Mouse (Mus musculus) A20 (cell line): ENCODE measurements around the gene Heatr5b.
A peak's percentile ranks its signal among the peaks of the same experiment; 100 is the strongest.
"Not testable (repeated sequence)": the region's sequence is repeated elsewhere in the genome, so short reads cannot be mapped to it uniquely, and the experiment has no call there.

Experiments used
- DNase-seq: peaks from one replicate; pipeline ENCODE4 v3.0.0-alpha.2; 2011; ENCODE audit warnings: low read depth, low spot score

Heatr5b gene

GRCm38 (mm10) chr17:78834856-78835835, at the start of gene Heatr5b, which contains the start of gene Gpatch11:
Gene Heatr5b (minus strand): TSS chr17:78835364.
Gene Gpatch11 (plus strand): TSS chr17:78835567.
- DNase-seq: peak; percentile 98

DNA sequence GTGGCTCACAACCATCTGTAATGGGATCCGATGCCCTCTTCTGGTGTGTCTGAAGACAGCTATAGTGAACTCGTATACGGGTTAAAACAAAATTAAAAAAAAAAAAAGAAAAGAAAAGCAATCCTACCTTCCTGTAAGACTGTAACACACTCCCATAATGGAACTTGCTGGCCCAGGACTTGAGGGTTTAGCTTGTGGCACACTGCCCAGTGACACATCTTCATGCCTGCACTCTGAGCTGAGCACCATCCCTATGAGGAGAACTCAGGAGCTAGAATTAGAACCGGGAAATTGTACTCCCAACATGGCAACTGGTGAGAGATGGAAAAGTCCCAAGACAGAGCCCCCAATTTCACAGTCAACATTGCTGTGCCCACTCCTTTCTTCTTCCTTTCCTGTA, 48.1 kb upstream of the Heatr5b start:
- no peak for DNase-seq

DNA sequence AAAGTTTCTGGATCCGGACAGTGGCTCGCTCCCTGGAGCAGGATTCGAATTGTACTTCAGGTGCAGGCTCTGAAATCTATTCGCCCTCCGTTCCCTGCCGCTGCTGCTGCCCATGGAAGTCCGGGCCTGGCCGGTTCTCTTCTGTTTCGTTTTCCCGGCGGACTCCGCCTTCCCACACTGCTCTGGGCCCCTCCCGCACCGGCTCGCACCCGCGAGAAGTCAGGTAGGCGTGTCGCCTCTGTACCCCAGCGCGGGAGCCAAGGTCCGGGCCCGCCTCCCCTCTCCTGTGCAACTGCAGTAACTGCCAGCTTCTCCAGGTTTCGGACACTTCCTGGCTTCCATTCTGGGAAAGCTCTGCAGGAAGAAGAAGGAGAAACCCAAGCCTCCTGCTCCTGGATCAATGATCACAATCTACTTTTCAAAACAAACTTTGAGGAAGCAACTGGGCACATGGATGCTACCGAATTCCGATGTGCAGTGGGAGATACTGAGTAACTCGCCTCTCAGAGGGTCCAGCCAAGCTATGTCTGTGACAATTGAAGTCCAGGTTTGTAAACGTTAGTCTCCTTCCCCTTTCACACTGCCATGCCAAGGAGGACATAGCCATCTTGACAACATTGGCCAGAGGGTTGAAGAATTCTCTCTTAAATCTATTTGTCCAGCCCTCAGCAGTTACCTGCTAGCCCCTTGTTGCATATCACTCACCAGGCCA, 47.4 kb upstream of the Heatr5b start, which contains the start of gene Eif2ak2:
TSS of gene Eif2ak2 (minus strand) at position 173 of the 712 bp plus-strand sequence.
- DNase-seq: peak; percentile 79

- no peak for DNase-seq
These were observed 46.7 kb upstream of the Heatr5b start for GRCm38 (mm10) chr17:78881878-78882304.

- DNase-seq: no peak
These were observed 38.7 kb upstream of the Heatr5b start for GRCm38 (mm10) chr17:78873886-78874285.

DNA sequence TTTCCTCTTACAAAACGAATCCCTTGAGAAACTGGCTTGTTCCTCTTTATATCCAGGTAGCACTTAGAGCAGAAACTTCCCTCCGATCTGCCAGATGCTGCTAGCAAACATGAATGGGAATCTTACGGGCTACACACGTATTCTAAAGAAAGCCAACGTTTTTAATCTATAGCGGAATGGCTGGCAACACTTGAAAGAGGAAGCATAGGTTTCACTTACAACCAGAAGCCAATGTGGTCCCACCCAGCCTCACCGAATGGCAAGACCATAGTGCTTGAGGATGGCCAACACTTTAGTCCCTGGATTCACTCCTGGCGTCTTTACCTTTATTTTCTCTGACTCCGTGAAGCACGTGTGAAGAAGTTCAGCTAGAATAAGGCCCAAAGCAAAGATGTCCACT, 21.1 kb upstream of the Heatr5b start:
- DNase-seq: no peak

- DNase-seq: peak; percentile 49
These were observed 7.2 kb upstream of the Heatr5b start for GRCm38 (mm10) chr17:78842271-78842928.

GRCm38 (mm10) chr17:78836056-78836455, 892 bp upstream of the Heatr5b start:
- DNase-seq: peak; percentile 59

DNA sequence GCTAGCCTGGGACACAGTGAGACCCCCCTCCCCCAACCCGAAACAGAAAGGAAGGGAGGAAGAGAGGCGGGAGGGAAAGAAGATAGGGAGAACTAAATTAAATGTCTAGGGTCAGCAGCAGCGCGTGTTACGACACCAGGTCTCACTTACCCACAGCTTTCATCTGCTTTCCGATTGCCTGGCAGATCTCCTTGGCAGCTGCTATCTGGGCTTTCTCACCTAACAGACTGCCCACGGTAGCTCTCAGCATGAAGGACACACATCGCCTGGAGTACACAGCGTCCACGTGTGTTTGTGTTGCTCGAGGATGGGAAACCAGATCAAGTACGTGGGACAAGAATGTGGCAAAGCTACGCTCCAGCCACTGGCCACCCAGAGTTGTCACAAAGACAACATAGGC, 10.8 kb downstream of the Heatr5b start:
- DNase-seq: no peak

DNA sequence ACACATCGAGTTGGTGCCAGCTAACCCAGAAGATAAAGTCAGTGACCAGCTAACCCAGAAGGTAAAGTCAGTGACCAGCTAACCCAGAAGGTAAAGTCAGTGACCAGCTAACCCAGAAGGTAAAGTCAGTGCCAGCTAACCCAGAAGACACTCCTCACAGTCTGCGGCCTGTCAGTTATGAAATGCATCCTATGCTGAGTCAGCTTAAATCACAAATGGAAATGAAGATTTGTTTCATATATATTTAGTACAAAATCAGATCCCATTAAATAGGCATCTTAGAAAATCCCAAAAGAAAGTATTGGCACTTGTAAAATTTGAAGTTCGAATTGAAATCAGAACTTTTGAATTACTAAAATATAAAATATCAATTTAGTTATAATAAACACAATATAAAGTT, 25.6 kb downstream of the Heatr5b start:
- no peak for DNase-seq

DNA sequence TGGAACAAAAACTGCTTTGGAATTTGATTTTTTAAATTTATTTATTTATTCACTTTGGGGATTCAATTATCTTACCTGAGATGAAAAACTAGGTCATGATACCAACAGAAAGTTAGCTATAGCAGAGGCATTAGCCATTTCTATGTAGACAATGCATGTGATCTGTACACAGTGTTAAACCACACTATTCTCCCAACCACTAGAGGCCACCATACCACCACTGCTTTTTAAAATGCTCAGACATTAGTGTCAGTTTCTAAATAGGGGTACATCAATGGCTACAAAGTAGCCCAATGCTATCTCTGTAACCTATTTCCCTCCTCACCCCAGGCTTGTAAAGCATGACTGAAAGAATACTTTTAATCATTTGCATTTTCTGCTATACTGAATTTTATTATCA, 26.1 kb downstream of the Heatr5b start:
- peak; percentile 52 for DNase-seq

DNA sequence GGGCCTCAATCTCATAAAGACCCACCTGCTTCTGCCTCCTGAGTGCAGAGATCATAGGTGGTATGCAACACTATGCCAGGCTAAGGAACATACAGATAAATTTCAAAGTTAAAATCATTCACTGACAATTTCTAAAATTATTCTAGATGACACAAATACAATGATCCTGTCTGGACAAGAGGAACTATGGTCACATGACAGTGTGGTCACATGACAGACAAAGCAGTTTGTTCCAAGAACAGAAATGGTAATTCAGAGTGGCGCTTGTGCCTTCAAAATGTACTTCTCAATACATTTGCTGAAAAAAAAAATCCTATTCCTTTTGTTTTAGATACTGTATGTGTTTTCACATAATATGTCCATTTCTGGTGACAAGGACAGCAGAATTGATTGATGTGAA, 37.9 kb downstream of the Heatr5b start:
- no peak for DNase-seq

DNA sequence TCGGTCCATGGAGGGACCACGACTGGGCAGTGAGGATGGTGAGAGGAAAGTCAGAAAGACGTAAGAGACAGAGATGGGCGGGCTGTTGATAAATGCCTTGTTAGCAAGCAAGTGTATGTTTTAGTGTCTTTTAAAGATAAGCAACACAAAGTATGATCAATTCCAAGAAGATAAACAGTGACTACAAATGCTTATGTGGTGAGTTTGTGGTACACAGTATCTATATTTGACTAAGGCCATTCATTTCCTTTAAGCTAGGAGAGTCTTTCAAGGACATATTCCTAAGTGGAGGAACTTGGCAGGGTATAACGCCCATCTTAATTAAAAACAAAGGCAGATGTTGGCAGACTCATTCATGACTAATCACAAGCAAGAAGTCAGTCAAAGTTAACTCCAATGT, 40.8 kb downstream of the Heatr5b start:
- DNase-seq: no peak

DNA sequence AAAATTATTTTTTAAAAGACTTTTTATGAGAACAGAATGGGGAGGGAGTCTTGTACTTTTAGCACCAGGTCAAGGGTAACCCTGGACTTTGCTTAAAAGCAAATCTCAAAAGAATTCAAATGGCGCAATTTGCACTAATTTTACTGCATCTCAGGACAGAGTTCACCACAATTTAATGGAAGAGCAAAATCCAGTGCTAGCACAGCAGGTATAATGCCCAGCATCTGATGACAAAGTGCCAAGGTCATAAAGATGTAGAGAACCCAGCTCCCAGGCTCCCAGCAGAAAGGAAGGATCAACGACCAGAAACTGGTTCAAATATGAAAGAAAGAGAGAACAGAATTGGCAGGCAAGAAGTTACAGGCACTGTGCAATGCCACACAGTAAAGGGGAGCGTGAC, 43.0 kb downstream of the Heatr5b start:
- DNase-seq: no peak

DNA sequence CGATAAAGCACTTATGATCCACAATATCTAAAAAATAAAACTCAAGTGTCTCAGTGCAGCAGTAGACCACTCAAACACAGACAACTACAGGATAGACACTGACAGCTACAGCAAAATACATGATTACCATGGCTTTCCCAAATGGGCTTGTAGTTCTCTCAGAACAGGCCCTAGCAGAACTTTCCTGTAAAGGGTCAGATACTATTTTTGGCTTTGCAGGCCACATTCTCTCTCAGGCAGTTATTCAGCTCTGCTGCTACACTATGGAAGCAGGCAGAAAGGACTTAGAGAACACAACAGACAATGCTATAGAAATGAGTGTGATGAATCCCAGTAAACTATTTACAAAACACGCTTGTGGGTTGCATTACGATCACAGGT, 43.5 kb downstream of the Heatr5b start:
- DNase-seq: no peak

GRCm38 (mm10) chr17:78791068-78791689, 44.0 kb downstream of the Heatr5b start:
- DNase-seq: no peak

- DNase-seq: not testable (repeated sequence)
These were observed 46.9 kb downstream of the Heatr5b start for GRCm38 (mm10) chr17:78788273-78788672.

DNA sequence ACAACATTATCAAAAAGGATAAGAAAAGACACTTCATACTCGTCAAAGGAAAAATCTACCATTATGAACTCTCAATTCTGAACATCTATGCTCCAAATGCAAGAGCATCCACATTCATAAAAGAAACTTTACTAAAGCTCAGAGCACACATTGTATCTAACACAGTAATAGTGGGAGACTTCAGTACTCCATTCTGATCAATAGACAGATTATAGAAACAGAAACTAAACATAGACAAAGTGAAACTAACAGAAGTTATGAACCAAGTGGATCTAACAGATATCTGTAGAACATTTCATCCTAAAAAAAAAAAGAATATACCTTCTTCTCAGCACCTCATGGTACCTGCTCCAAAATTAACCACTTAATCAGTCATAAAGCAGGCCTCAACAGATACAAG, 56.4 kb downstream of the Heatr5b start:
- no peak for DNase-seq

DNA sequence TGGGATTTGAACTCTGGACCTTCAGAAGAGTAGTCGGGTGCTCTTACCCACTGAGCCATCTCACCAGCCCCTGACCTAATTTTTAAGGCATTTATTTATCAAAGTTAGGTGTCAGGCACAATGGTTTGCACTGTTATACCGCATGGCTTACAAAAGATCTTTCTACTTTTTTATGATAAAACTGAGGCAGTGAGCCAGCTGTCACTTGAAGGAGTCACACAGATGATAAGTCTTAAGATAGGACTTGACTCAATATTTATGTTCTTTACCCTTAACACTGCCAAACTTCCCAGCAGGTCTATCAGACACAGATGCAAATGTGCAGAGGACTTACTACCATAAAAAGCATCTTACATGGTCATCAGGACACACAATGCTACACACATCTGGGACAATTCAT, 62.8 kb downstream of the Heatr5b start:
- no peak for DNase-seq

DNA sequence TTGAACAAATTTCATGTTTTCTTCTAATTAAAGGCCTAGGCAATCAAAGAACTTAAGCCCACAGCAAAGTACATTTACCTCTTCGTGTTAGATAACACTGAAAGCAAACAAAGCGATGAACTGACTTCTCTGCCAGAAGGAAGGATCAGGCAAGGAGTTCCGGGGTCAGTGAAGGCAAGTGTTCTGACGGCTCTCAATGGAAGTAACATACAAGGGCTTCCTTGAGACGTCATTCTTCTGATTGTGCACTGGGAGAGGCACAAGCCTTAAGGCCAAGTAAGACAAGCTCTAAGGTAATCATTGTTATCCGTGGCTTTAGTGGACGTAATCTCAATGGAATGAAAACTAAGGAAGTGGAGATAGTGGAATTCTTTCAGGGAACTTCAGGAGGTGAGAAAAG, 64.2 kb downstream of the Heatr5b start:
- DNase-seq: no peak

DNA sequence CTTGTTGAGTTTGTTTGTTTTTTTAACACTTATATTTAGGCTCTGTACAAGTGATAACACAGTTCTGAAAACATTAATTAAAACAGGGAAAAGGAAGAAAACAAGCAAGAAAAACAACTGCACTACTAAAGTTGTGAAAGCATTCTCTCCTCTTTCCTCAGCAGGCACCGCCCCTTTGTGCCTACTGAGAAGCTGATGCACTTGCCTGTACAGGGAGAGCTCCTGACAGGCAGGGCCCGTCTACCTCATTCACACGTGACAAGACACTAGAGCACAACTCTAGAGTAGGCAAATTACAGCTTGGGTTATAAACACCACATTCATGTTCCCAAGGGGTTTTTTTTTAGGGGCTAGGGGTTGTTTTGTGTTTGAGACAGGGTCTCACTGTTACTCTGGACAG, 65.8 kb downstream of the Heatr5b start:
- no peak for DNase-seq

DNA sequence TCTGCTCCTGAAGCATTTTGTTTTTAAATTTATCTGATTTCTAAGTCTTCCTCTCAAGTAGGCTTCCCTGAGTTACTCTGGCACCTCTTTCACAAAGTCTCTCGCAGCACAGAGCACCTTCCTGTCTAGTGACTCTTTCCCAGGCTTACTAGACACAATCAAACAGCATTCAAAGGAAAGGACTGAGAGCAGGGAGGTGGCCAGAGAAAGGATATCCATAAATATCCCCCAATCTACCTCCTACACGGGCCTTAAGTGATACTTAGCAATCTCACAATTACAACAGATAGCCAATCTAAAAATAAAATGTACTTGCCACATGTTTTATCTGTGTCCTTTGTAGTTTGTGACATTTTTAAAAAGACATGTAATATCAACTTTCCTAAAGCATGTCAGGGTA, 66.2 kb downstream of the Heatr5b start:
- no peak for DNase-seq
